Mouse (Mus musculus) liver, adult 2 months (tissue): ENCODE measurements around the gene Gpc2. TPM values are rescaled to one million over a fixed set of nuclear protein-coding genes. Genes with fewer than 3 reads are reported as not detected.

Experiments used
- DNase-seq: peaks from one replicate; pipeline ENCODE4 v3.0.0-alpha.2; 2011; ENCODE audit warnings: low read depth, low spot score; ENCODE audit errors: extremely low read depth
- H3K27ac ChIP-seq: fragments of 200-500 bp; replicated peaks from 2 replicates; pipeline ENCODE4 v1.5.1; 2012; ENCODE audit warnings: low read depth, mild to moderate bottlenecking, control low read depth, inconsistent platforms, low read length; ENCODE audit not compliant: insufficient read depth
- H3K27me3 ChIP-seq: fragments of 200-500 bp; 2 replicates; pipeline ENCODE4 v1.6.1; 2012; ENCODE audit warnings: mild to moderate bottlenecking, moderate library complexity, low read length, inconsistent platforms; ENCODE audit not compliant: control insufficient read depth, insufficient read depth
- H3K36me3 ChIP-seq: fragments of 200-500 bp; 2 replicates; pipeline ENCODE4 v1.6.1; 2012; ENCODE audit warnings: low read length, inconsistent platforms; ENCODE audit not compliant: control insufficient read depth, insufficient read depth
- H3K4me1 ChIP-seq: fragments of 200-500 bp; 2 replicates; pipeline ENCODE4 v1.6.1; 2011; ENCODE audit warnings: low read length; ENCODE audit not compliant: control insufficient read depth, insufficient read depth
- H3K4me3 ChIP-seq: fragments of 200-500 bp; 2 replicates; pipeline ENCODE4 v1.5.1; 2011; ENCODE audit warnings: low read depth, mild to moderate bottlenecking, control low read depth, low read length, moderate library complexity; ENCODE audit not compliant: insufficient read depth
- H3K79me2 ChIP-seq: fragments of 200-500 bp; 2 replicates; pipeline ENCODE4 v1.6.1; 2012; ENCODE audit warnings: inconsistent platforms, mild to moderate bottlenecking, low read length, moderate library complexity; ENCODE audit not compliant: control insufficient read depth, insufficient read depth
- H3K9ac ChIP-seq: fragments of 200-500 bp; 2 replicates; pipeline ENCODE4 v1.6.1; 2012; ENCODE audit warnings: low read depth, mild to moderate bottlenecking, control low read depth, inconsistent platforms, low read length
- CTCF ChIP-seq: fragments of 200-500 bp; IDR thresholded peaks from 2 replicates; pipeline ENCODE4 v1.5.1; 2011; ENCODE audit warnings: low read depth, low read length, control low read depth
- POLR2A ChIP-seq: fragments of 200-500 bp; IDR thresholded peaks from 2 replicates; pipeline ENCODE4 v1.6.1; 2011; ENCODE audit warnings: low read length, control low read depth; ENCODE audit not compliant: insufficient read depth; ENCODE audit errors: extremely low read depth
- WGBS: fragments of 180-500 bp; shearing (Covaris S2); methylation state at CpG from one replicate; pipeline ENCODE4 v1.1.7; 2018; 5-methylcytosine and 5-hydroxymethylcytosine counted together
- polyA plus RNA-seq: library from polyadenylated mRNA; depleted of rRNA; stranded (reverse); fragments of >200 nt; gene quantifications from 2 replicates; pipeline ENCODE4 v1.2.3, GENCODE M21; 2012
- total RNA-seq: library from RNA; depleted of rRNA; stranded (reverse); fragments of >200 nt; gene quantifications from 2 replicates; pipeline ENCODE4 v1.2.3, GENCODE M21; 2014

Gene Gpc2
- total and polyA plus RNA-seq, 2 experiments = 0.09 to 0.18 TPM

DNA sequence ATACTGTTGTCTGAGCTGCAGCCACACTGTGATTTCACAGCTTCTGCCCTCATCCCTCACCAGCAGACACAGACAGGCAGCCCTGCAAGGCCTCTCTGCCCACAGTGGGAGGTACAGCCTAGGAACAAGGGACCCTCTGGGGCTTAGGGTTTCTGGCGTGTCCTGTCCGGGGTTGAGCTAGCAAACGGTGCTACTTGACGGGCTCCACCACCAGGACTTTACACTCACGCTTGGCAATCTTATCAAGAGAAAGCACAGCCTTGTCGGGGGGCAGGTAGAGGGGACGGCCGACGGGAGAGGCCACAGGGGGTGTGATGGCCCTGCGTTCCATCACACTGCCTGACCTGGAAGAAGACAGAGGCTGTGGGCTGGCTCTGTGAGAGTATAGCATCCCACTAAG lies 19.8 kb downstream of the Gpc2 start:
- Histone ChIP-seq H3K36me3 (no peaks in the 10 kb centered on the region), H3K4me3 (no peak overlapping the region)

GRCm38 (mm10) chr5:138258993-138259392 lies 20.8 kb downstream of the Gpc2 start:
- H3K79me2 ChIP-seq = no peaks in the 10 kb centered on the region
- 63% methylated on average over 7 of the region's 7 CpGs for WGBS
- TF ChIP-seq CTCF (no peak), POLR2A (no peak)
- peaks cover 10% of the 10 kb centered on the region for H3K4me1 ChIP-seq
- no peak overlapping the region for H3K4me3 ChIP-seq
- no peak for DNase-seq
- H3K9ac ChIP-seq = no peak overlapping the region
- H3K27ac ChIP-seq = no peak overlapping the region
- H3K27me3 ChIP-seq = no peaks in the 10 kb centered on the region
- no peaks in the 10 kb centered on the region for H3K36me3 ChIP-seq

More for the DNA sequence above, 19.8 kb downstream of the Gpc2 start:
- WGBS = 88% methylated on average over 10 of the region's 10 CpGs
- Histone ChIP-seq H3K27me3 (no peaks in the 10 kb centered on the region), H3K9ac (no peak overlapping the region), H3K79me2 (no peaks in the 10 kb centered on the region), H3K4me1 (peaks cover 7% of the 10 kb centered on the region), H3K27ac (no peak overlapping the region)
- DNase-seq = no peak
- TF ChIP-seq CTCF = no peak

- Histone ChIP-seq H3K36me3 (no peaks in the 10 kb centered on the region), H3K27me3 (no peaks in the 10 kb centered on the region), H3K4me1 (peaks cover 10% of the 10 kb centered on the region), H3K4me3 (no peak overlapping the region), H3K9ac (no peak overlapping the region), H3K27ac (no peak overlapping the region), H3K79me2 (no peaks in the 10 kb centered on the region)
- 87% methylated on average over 6 of the region's 6 CpGs for WGBS
- DNase-seq = no peak
- TF ChIP-seq POLR2A (no peak), CTCF (no peak)
These were observed 21.3 kb downstream of the Gpc2 start for GRCm38 (mm10) chr5:138258542-138258941.

DNA sequence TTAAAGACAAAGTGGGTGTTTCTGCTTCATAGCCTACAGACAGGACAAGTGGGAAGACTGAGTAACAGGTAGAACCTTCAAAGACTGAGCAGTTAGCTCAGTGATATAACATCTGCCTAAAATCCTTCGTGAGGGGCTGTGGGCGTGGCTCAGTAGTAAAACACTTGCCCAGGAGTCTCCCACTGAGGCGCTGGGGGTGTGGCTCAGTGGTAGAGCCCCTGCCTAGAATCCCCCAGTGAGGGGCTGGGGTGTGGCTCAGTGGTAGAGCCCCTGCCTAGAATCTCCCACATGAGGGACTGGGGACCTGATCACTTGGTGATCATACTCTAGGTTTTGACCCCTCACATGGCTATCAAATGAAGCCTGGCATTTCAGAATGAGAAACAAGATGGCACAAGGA lies 21.7 kb downstream of the Gpc2 start:
- H3K27me3 ChIP-seq = no peaks in the 10 kb centered on the region
- H3K79me2 ChIP-seq = no peaks in the 10 kb centered on the region
- no peak for DNase-seq
- WGBS = 98% methylated on average over 3 of the region's 3 CpGs
- H3K4me1 ChIP-seq = peaks cover 8% of the 10 kb centered on the region
- H3K4me3 ChIP-seq = no peak overlapping the region
- H3K9ac ChIP-seq = no peak overlapping the region
- no peak for TF ChIP-seq CTCF
- no peak for TF ChIP-seq POLR2A
- H3K36me3 ChIP-seq = no peaks in the 10 kb centered on the region
- no peak overlapping the region for H3K27ac ChIP-seq

DNA sequence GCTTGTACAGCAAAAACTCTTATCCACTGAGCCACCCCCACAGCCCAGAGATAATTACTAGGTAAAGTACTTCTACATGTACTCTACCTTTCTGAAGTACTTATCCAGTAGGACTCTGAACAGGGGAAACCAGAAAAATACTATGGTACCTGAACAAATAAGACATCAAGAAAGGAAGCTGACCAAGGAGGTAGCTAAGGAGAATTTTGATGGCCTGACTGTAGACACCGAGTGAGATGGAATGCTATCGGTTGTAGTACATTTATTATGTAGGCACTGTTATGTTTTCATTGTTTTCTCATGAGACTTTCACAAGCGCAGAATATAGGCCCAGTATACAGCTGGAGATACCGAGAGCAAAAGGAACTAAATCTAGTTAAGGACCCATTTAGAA lies 22.2 kb downstream of the Gpc2 start:
- no peak for TF ChIP-seq POLR2A
- TF ChIP-seq CTCF = no peak
- Histone ChIP-seq H3K4me3 (no peak overlapping the region), H3K79me2 (no peaks in the 10 kb centered on the region), H3K36me3 (no peaks in the 10 kb centered on the region), H3K4me1 (peaks cover 4% of the 10 kb centered on the region), H3K27ac (no peak overlapping the region), H3K9ac (no peak overlapping the region), H3K27me3 (no peaks in the 10 kb centered on the region)
- DNase-seq = no peak
- 95% methylated on average over 4 of the region's 4 CpGs for WGBS

GRCm38 (mm10) chr5:138256966-138257584 lies 22.7 kb downstream of the Gpc2 start:
- H3K4me3 ChIP-seq = no peak overlapping the region
- no peaks in the 10 kb centered on the region for H3K36me3 ChIP-seq

More at GRCm38 (mm10) chr5:138256966-138257584, 22.7 kb downstream of the Gpc2 start:
- Histone ChIP-seq H3K79me2 (no peaks in the 10 kb centered on the region), H3K27me3 (no peaks in the 10 kb centered on the region), H3K27ac (no peak overlapping the region), H3K4me1 (peaks cover 4% of the 10 kb centered on the region), H3K9ac (no peak overlapping the region)
- WGBS = 82% methylated on average over 10 of the region's 10 CpGs
- no peak for DNase-seq
- TF ChIP-seq POLR2A (no peak), CTCF (no peak)
